Mouse (Mus musculus) heart, embryonic 16.5 days (tissue): Measurements from ENCODE around the gene Mrpl45. TPM values are rescaled to one million over a fixed set of nuclear protein-coding genes. Genes with fewer than 3 reads are reported as not detected.
"Not testable (repeated sequence)": the region's sequence is repeated elsewhere in the genome, so short reads cannot be mapped to it uniquely, and the experiment has no call there.

Experiments
- ATAC-seq: fragments of 200-750 bp; cut with Nextera tagmentation; replicated peaks from 2 replicates; pipeline ENCODE4 v1.8.0; 2017; ENCODE audit warnings: moderate number of reproducible peaks; ENCODE audit not compliant: insufficient read depth, low FRiP score; ENCODE audit errors: extremely low read depth
- H3K27ac ChIP-seq: fragments of 300-500 bp; sonication (generic); 2 replicates; pipeline ENCODE4 v1.5.1; 2014; ENCODE audit warnings: mild to moderate bottlenecking, low read length, control low read depth, moderate library complexity
- H3K27me3 ChIP-seq: fragments of 300-500 bp; sonication (generic); 2 replicates; pipeline ENCODE4 v1.6.1; 2014; ENCODE audit warnings: low read length, mixed read lengths; ENCODE audit not compliant: control insufficient read depth, insufficient read depth
- H3K36me3 ChIP-seq: fragments of 300-500 bp; sonication (generic); 2 replicates; pipeline ENCODE4 v1.6.1; 2014; ENCODE audit not compliant: control insufficient read depth, insufficient read depth
- H3K4me1 ChIP-seq: fragments of 300-500 bp; sonication (generic); 2 replicates; pipeline ENCODE4 v1.6.1; 2014; ENCODE audit warnings: low read length, mixed read lengths; ENCODE audit not compliant: control insufficient read depth, insufficient read depth
- H3K4me2 ChIP-seq: fragments of 300-500 bp; sonication (generic); 2 replicates; pipeline ENCODE4 v1.6.1; 2014; ENCODE audit warnings: low read depth, mild to moderate bottlenecking, control low read depth, low read length
- H3K4me3 ChIP-seq: fragments of 300-500 bp; sonication (generic); 2 replicates; pipeline ENCODE4 v1.5.1; 2014; ENCODE audit warnings: mild to moderate bottlenecking, control low read depth, low read length
- H3K9ac ChIP-seq: fragments of 300-500 bp; sonication (generic); 2 replicates; pipeline ENCODE4 v1.6.1; 2014; ENCODE audit warnings: low read length, control low read depth
- H3K9me3 ChIP-seq: fragments of 300-500 bp; sonication (generic); replicated peaks from 2 replicates; pipeline ENCODE4 v1.6.1; 2016; ENCODE audit warnings: low read length; ENCODE audit not compliant: control insufficient read depth
- WGBS: fragments of 180-500 bp; shearing (Covaris S2); extraction: QIAGEN DNeasy Blood & Tissue Kit; methylation state at CpG from one replicate; pipeline ENCODE4 v1.1.7; 2014; 5-methylcytosine and 5-hydroxymethylcytosine counted together
- polyA plus RNA-seq: library from polyadenylated mRNA; unstranded; fragments of >200 nt; fragmentation: Nextera tagmentation; extraction: Ambion mirVana; gene quantifications from 2 replicates; pipeline ENCODE4 v1.2.1, GENCODE M21; 2015

The Mrpl45 gene
- polyA plus RNA-seq, 1 experiment from 2014 or later: 59.8 TPM

GRCm38 (mm10) chr11:97321197-97321596 lies 5.7 kb downstream of the Mrpl45 start:
- Histone ChIP-seq H3K27ac (no peak overlapping the region), H3K4me1 (peaks cover 6% of the 10 kb centered on the region), H3K9ac (no peak overlapping the region), H3K4me2 (no peak overlapping the region), H3K27me3 (no peaks in the 10 kb centered on the region), H3K9me3 (no peaks in the 10 kb centered on the region), H3K4me3 (no peak overlapping the region), H3K36me3 (peaks cover 29% of the 10 kb centered on the region)
- no peak for ATAC-seq
- WGBS: 92% methylated on average over 8 of the region's 8 CpGs

- H3K36me3 ChIP-seq: peaks cover 38% of the 10 kb centered on the region
- H3K4me2 ChIP-seq, H3K27ac ChIP-seq, H3K4me1 ChIP-seq, H3K9me3 ChIP-seq, H3K9ac ChIP-seq, ATAC-seq, H3K27me3 ChIP-seq, H3K4me3 ChIP-seq: not testable (repeated sequence)
- WGBS: 81% methylated on average over 8 of the region's 8 CpGs
Observed at GRCm38 (mm10) chr11:97321894-97322600, 6.5 kb downstream of the Mrpl45 start.

- H3K9ac ChIP-seq: no peak overlapping the region
- no peak for ATAC-seq
- H3K27me3 ChIP-seq: no peaks in the 10 kb centered on the region
- no peak overlapping the region for H3K27ac ChIP-seq
- no peaks in the 10 kb centered on the region for H3K4me1 ChIP-seq
- 50% methylated on average over 1 of the region's 1 CpGs for WGBS
- peaks cover 51% of the 10 kb centered on the region for H3K36me3 ChIP-seq
- no peaks in the 10 kb centered on the region for H3K9me3 ChIP-seq
- H3K4me2 ChIP-seq: no peak overlapping the region
- H3K4me3 ChIP-seq: no peak overlapping the region
Observed at GRCm38 (mm10) chr11:97325224-97325623, 9.7 kb downstream of the Mrpl45 start.

GRCm38 (mm10) chr11:97328148-97328547 lies 12.6 kb downstream of the Mrpl45 start:
- H3K9me3 ChIP-seq: no peaks in the 10 kb centered on the region
- ATAC-seq: no peak
- H3K27me3 ChIP-seq: no peaks in the 10 kb centered on the region
- H3K4me2 ChIP-seq: no peak overlapping the region
- no peak overlapping the region for H3K9ac ChIP-seq
- H3K4me3 ChIP-seq: no peak overlapping the region
- WGBS: 17% methylated on average over 9 of the region's 9 CpGs
- no peak overlapping the region for H3K27ac ChIP-seq
- peaks cover 46% of the 10 kb centered on the region for H3K36me3 ChIP-seq
- H3K4me1 ChIP-seq: no peaks in the 10 kb centered on the region

- Histone ChIP-seq H3K9ac (no peak overlapping the region), H3K4me2 (no peak overlapping the region), H3K9me3 (no peaks in the 10 kb centered on the region), H3K4me3 (no peak overlapping the region), H3K4me1 (no peaks in the 10 kb centered on the region), H3K27me3 (peaks cover 2% of the 10 kb centered on the region; the same call in 1 of the 2 replicates), H3K27ac (no peak overlapping the region), H3K36me3 (peaks cover 29% of the 10 kb centered on the region)
- no peak for ATAC-seq
- WGBS: 92% methylated on average over 1 of the region's 1 CpGs
Observed at GRCm38 (mm10) chr11:97330315-97330714, 14.8 kb downstream of the Mrpl45 start.

- Histone ChIP-seq H3K9me3 (no peaks in the 10 kb centered on the region), H3K27ac (no peak overlapping the region), H3K27me3 (peaks cover 5% of the 10 kb centered on the region), H3K36me3 (peaks cover 18% of the 10 kb centered on the region), H3K9ac (no peak overlapping the region), H3K4me3 (no peak overlapping the region), H3K4me2 (no peak overlapping the region), H3K4me1 (no peaks in the 10 kb centered on the region)
- WGBS: 78% methylated on average over 12 of the region's 12 CpGs
- ATAC-seq: no peak
Observed at GRCm38 (mm10) chr11:97331231-97332190, 16.0 kb downstream of the Mrpl45 start.

- no peak overlapping the region for H3K4me2 ChIP-seq
- ATAC-seq: no peak
- peaks cover 13% of the 10 kb centered on the region for H3K27me3 ChIP-seq
- peaks cover 1% of the 10 kb centered on the region for H3K4me1 ChIP-seq
- no peaks in the 10 kb centered on the region for H3K9me3 ChIP-seq
- no peak overlapping the region for H3K9ac ChIP-seq
- H3K4me3 ChIP-seq: no peak overlapping the region
- H3K27ac ChIP-seq: no peak overlapping the region
- H3K36me3 ChIP-seq: peaks cover 12% of the 10 kb centered on the region
- WGBS: 51% methylated on average over 9 of the region's 9 CpGs
Observed at GRCm38 (mm10) chr11:97333044-97333443, 17.5 kb downstream of the Mrpl45 start.

GRCm38 (mm10) chr11:97333896-97334295 lies 18.4 kb downstream of the Mrpl45 start:
- WGBS: 37% methylated on average over 1 of the region's 1 CpGs
- peaks cover 10% of the 10 kb centered on the region for H3K4me1 ChIP-seq

GRCm38 (mm10) chr11:97334400-97334799 lies 18.9 kb downstream of the Mrpl45 start:
- ATAC-seq: no peak
- 0 out of 2 replicates have a peak, but pooled peaks cover 4% of the 10 kb centered on the region for H3K36me3 ChIP-seq
- H3K27me3 ChIP-seq: peaks cover 15% of the 10 kb centered on the region
- H3K4me2 ChIP-seq: no peak overlapping the region
- H3K4me1 ChIP-seq: peaks cover 12% of the 10 kb centered on the region
- H3K9ac ChIP-seq: no peak overlapping the region
- H3K4me3 ChIP-seq: no peak overlapping the region
- WGBS: 84% methylated on average over 9 of the region's 9 CpGs
- H3K27ac ChIP-seq: no peak overlapping the region
- no peaks in the 10 kb centered on the region for H3K9me3 ChIP-seq

More at GRCm38 (mm10) chr11:97333896-97334295, 18.4 kb downstream of the Mrpl45 start:
- Histone ChIP-seq H3K4me2 (no peak overlapping the region), H3K27me3 (peaks cover 15% of the 10 kb centered on the region), H3K9ac (no peak overlapping the region), H3K36me3 (peaks cover 8% of the 10 kb centered on the region), H3K27ac (no peak overlapping the region), H3K4me3 (no peak overlapping the region), H3K9me3 (no peaks in the 10 kb centered on the region)
- no peak for ATAC-seq
